Mouse (Mus musculus) hindbrain, embryonic 14.5 days (tissue): ENCODE results near the gene Hmox2. TPM values are rescaled to one million over a fixed set of nuclear protein-coding genes. Genes with fewer than 3 reads are reported as not detected.

Source experiments
- ATAC-seq: fragments of 200-750 bp; cut with Nextera tagmentation; 2 replicates; pipeline ENCODE4 v1.8.0; 2017; ENCODE audit warnings: moderate number of reproducible peaks, mild to moderate bottlenecking, moderate TSS enrichment, moderate library complexity; ENCODE audit not compliant: low FRiP score
- DNase-seq: peaks from one replicate; pipeline ENCODE4 v3.0.0-alpha.2; 2015; ENCODE audit warnings: low spot score
- H3K27ac ChIP-seq: fragments of 300-500 bp; sonication (generic); 2 replicates; pipeline ENCODE4 v1.5.1; 2014; ENCODE audit warnings: mild to moderate bottlenecking, moderate library complexity
- H3K27me3 ChIP-seq: fragments of 300-500 bp; sonication (generic); 2 replicates; pipeline ENCODE4 v1.6.1; 2014; ENCODE audit warnings: mild to moderate bottlenecking, low read length, mixed read lengths; ENCODE audit not compliant: control insufficient read depth, insufficient read depth
- H3K36me3 ChIP-seq: fragments of 300-500 bp; sonication (generic); replicated peaks from 2 replicates; pipeline ENCODE4 v1.6.1; 2014; ENCODE audit not compliant: control insufficient read depth, insufficient read depth
- H3K4me1 ChIP-seq: fragments of 300-500 bp; sonication (generic); replicated peaks from 2 replicates; pipeline ENCODE4 v1.6.1; 2014; ENCODE audit warnings: antibody characterized with exemption, low read length, mixed read lengths; ENCODE audit not compliant: control insufficient read depth, insufficient read depth
- H3K4me2 ChIP-seq: fragments of 300-500 bp; sonication (generic); replicated peaks from 2 replicates; pipeline ENCODE4 v1.6.1; 2014; ENCODE audit warnings: mild to moderate bottlenecking, moderate library complexity
- H3K4me3 ChIP-seq: fragments of 300-500 bp; sonication (generic); replicated peaks from 2 replicates; pipeline ENCODE4 v1.5.1; 2014; ENCODE audit warnings: mild to moderate bottlenecking, low read length
- H3K9ac ChIP-seq: fragments of 300-500 bp; sonication (generic); 2 replicates; pipeline ENCODE4 v1.6.1; 2014
- H3K9me3 ChIP-seq: fragments of 300-500 bp; sonication (generic); 2 replicates; pipeline ENCODE4 v1.6.1; 2016; ENCODE audit warnings: low read length; ENCODE audit not compliant: control insufficient read depth
- WGBS: fragments of 180-500 bp; shearing (Covaris S2); extraction: QIAGEN DNeasy Blood & Tissue Kit; methylation state at CpG from one replicate; pipeline ENCODE4 v1.1.7; 2014; 5-methylcytosine and 5-hydroxymethylcytosine counted together
- polyA plus RNA-seq: library from polyadenylated mRNA; unstranded; fragments of >200 nt; fragmentation: Nextera tagmentation; extraction: Ambion mirVana; gene quantifications from 2 replicates; pipeline ENCODE4 v1.2.1, GENCODE M21; 2014

The Hmox2 gene
- polyA plus RNA-seq, 1 experiment from 2014 or later: 102 TPM

DNA sequence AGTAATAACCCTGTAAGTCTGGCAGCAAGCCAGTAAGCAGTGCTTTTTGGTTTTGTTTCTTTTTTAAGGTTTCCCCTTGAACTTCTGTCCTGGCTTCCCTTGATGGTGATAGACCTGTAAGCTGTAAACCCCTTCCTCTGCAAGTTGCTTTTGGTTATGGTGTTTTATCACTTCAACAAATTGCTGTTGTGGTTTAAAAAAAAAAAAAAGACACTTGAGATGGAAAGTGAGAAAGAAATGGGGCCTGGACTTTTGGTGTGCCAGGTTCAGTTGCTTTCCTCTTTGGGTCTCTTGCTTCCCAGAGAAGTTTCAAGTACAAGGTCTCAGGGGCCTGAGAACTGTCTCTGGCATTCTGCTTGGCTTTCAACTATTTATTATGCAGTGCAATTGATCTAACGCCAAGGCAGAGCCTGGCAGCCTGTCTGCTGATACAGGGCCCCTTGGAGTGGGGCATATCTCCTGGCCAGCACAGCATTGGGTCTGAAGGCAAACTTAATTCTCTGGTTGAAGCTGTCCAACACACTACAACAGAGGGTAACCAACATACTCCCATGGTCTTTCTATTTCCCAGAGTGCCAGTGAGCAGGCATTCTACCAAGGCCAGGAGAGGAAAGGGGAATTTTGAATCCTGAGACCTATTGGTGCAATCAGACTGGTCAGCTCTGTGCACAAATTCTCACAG is 47.3 kb downstream of the Hmox2 start:
- 43% methylated on average over 1 of the region's 1 CpGs for WGBS
- no peak overlapping the region for H3K27ac ChIP-seq
- H3K27me3 ChIP-seq: no peaks in the 10 kb centered on the region
- no peaks in the 10 kb centered on the region for H3K9me3 ChIP-seq
- no peak for DNase-seq
- H3K4me1 ChIP-seq: no peaks in the 10 kb centered on the region
- no peak overlapping the region for H3K4me3 ChIP-seq
- H3K36me3 ChIP-seq: peaks cover 24% of the 10 kb centered on the region
- ATAC-seq: no peak
- no peak overlapping the region for H3K9ac ChIP-seq
- H3K4me2 ChIP-seq: no peak overlapping the region

DNA sequence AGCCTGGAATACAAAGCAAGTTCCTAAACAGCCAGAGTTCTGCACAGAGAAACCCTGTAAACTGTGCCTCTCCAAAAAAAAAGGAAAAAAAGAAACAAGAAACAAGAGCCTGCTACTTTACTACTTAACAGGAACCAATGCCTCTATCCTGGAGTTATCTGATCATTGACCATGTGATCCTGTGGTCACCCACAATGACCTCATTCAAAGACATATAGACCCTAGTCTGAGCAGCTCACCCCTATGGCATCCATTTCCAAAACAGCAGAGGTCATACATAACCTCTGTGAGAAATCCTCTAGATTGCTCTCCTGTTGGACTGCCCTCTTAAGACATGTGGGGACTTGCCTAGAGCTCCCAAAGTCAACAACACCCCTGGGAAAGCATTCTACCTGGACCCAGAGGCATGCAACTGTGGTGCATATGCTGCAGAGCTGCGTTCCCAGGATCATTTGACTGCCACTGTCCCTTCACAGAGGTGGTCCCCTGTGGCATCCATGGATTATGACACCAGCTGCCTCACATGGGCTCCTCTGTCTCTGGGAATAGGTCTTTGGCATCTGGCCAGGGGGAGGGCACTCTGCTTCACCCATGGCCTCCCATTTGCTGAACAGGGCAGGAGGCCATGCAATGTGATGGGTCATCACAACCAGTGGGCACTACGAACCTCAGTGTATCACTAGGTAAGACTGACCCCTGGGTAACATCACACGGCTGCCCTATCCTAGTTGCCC is 51.2 kb downstream of the Hmox2 start:
- 91% methylated on average over 3 of the region's 3 CpGs for WGBS

DNA sequence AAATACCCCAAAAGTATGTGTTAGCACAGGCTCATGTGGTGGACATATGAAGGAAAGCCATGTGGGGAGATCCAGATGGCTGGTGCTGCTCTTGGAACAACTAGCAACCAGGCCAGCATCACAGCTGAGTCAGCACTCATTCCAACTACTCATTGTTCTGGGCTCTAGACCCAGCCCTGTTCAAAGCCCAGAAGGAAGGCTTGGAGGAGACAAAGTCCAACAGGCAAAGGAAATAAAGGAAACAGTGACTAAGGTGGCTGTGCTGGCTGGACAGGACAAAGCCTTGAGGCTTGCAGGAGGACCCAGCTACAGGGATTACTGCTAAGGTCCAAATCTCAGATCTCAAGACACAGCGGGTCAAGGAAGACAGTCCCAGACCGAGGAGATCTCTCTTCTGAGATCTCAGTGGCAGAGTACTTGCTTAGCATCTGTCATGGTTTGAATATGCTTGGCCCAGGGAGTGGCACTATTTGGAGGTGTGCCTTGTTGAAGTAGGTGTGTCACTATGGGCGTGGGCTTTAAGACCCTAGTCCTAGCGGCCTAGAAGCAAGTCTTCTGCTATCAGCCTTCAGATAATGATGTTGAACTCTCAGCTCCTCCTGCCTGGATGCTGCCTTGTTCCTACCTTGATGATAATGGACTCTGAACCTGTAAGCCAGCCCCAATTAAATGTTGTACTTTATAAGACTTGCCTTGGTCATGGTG is 51.9 kb downstream of the Hmox2 start:
- ATAC-seq (no peak), DNase-seq (no peak)
- H3K4me1 ChIP-seq: no peaks in the 10 kb centered on the region; the same call in 1 of the 2 replicates
- H3K4me3 ChIP-seq: no peak overlapping the region
- no peak overlapping the region for H3K9ac ChIP-seq
- no peaks in the 10 kb centered on the region for H3K27me3 ChIP-seq
- no peaks in the 10 kb centered on the region; the same call in 1 of the 2 replicates for H3K36me3 ChIP-seq
- 98% methylated on average over 4 of the region's 4 CpGs for WGBS
- H3K27ac ChIP-seq: no peak overlapping the region
- H3K9me3 ChIP-seq: no peaks in the 10 kb centered on the region
- H3K4me2 ChIP-seq: no peak overlapping the region

More for the DNA sequence above, 51.2 kb downstream of the Hmox2 start:
- Histone ChIP-seq H3K27ac (no peak overlapping the region), H3K4me2 (no peak overlapping the region), H3K27me3 (no peaks in the 10 kb centered on the region), H3K9ac (no peak overlapping the region), H3K4me1 (no peaks in the 10 kb centered on the region; the same call in 1 of the 2 replicates), H3K9me3 (no peaks in the 10 kb centered on the region), H3K4me3 (no peak overlapping the region), H3K36me3 (no peaks in the 10 kb centered on the region; the same call in 1 of the 2 replicates)
- ATAC-seq (0 out of 2 replicates have a peak, but pooled peaks have one; percentile 11), DNase-seq (no peak)

- Histone ChIP-seq H3K27me3 (no peaks in the 10 kb centered on the region), H3K27ac (no peak overlapping the region), H3K36me3 (peaks cover 4% of the 10 kb centered on the region; the same call in 1 of the 2 replicates), H3K4me3 (no peak overlapping the region), H3K9ac (no peak overlapping the region), H3K4me2 (no peak overlapping the region), H3K9me3 (no peaks in the 10 kb centered on the region), H3K4me1 (no peaks in the 10 kb centered on the region; the same call in 1 of the 2 replicates)
- 96% methylated on average over 4 of the region's 4 CpGs for WGBS
- no peak for ATAC-seq
- DNase-seq: no peak
Observed at GRCm38 (mm10) chr16:4778940-4779339, 52.8 kb downstream of the Hmox2 start.

DNA sequence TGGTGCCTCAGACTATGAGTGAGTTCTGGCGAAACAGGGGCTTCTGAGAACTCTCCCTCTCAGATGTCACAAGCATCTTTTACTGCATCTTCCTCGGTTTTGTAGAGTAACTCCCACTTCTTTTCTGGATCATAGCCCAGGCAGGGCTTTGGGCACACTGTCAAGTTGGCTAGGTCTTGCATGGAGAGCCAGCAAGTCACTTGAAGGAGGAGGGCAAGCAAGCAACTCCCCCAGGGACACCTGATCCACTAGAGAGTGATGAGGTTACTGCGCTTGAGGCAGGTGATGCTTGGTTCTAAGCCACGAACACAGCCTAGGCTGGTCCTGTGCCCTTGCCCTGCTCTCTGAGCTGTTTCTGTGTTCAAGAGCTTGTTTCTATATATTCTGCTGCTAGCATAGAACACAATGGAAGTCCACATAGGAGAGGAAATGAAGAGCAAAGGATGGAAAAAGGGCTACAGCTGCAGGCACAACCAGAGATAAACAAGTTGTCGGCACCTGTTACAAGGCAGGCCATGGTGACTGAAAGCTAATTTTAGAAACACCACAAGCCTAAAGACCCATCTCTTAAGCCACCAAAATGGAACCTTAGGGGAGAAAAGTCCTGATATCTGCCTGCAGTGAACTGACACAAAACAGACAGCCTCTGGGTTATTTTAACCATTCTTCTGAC is 55.5 kb downstream of the Hmox2 start:
- no peak overlapping the region for H3K4me2 ChIP-seq
- no peaks in the 10 kb centered on the region for H3K27me3 ChIP-seq
- WGBS: 78% methylated on average over 5 of the region's 5 CpGs
- peaks cover 22% of the 10 kb centered on the region for H3K4me1 ChIP-seq
- no peak overlapping the region for H3K27ac ChIP-seq
- no peak overlapping the region for H3K9ac ChIP-seq
- ATAC-seq: no peak
- no peaks in the 10 kb centered on the region for H3K9me3 ChIP-seq
- H3K36me3 ChIP-seq: peaks cover 4% of the 10 kb centered on the region; the same call in 1 of the 2 replicates
- DNase-seq: peak; percentile 43
- no peak overlapping the region for H3K4me3 ChIP-seq

DNA sequence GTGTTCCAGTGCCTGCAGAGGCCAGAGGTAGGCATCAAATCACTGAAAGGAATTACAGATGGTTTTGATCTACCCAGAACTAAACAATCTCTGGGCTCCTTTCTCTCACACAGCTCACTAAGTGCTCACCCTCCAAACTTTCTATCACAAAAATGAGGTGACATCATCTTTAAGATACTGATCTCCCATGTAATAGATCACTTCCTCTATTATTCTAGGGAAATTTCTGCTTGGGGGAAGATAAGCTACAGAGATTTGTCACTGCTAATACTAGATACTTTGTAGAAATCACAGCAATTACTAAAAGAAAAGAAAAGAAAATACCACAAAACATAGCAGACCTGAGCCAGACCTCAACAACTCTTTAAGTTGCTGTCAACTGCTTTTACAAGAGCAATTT is 56.4 kb downstream of the Hmox2 start:
- H3K9me3 ChIP-seq: no peaks in the 10 kb centered on the region
- no peak for ATAC-seq
- DNase-seq: no peak
- H3K9ac ChIP-seq: no peak overlapping the region
- H3K4me3 ChIP-seq: no peak overlapping the region
- peaks cover 28% of the 10 kb centered on the region for H3K4me1 ChIP-seq
- no peak overlapping the region for H3K4me2 ChIP-seq
- peaks cover 4% of the 10 kb centered on the region; the same call in 1 of the 2 replicates for H3K36me3 ChIP-seq
- no peak overlapping the region for H3K27ac ChIP-seq
- H3K27me3 ChIP-seq: no peaks in the 10 kb centered on the region

- Histone ChIP-seq H3K4me1 (peaks cover 45% of the 10 kb centered on the region), H3K27me3 (no peaks in the 10 kb centered on the region), H3K36me3 (peaks cover 4% of the 10 kb centered on the region; the same call in 1 of the 2 replicates), H3K27ac (peak overlapping the region; percentile 54; the same call in 1 of the 2 replicates), H3K9ac (no peak overlapping the region), H3K9me3 (no peaks in the 10 kb centered on the region), H3K4me2 (no peak overlapping the region), H3K4me3 (no peak overlapping the region)
- ATAC-seq (no peak), DNase-seq (no peak)
- 17% methylated on average over 4 of the region's 4 CpGs for WGBS
Observed at GRCm38 (mm10) chr16:4785706-4786105, 59.5 kb downstream of the Hmox2 start.

DNA sequence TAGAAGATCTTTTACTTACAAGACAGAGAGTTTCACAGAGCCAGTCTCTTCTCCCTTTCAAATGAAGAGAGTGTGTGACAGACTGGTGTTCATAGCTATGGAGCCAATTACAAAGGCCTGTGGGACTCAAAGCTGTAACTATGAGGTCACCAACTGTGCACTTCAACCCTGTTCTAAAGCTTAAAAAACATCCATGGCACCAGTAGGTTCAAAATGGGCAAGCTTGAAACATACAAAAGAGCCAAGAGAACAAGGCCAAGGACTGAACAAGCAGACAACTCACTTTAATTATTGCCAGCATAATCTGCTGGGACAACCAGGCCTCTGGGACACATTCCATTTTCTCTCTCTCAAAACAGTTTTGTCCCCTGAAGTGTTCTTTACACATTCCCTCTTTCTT is 62.0 kb downstream of the Hmox2 start:
- Histone ChIP-seq H3K36me3 (peaks cover 3% of the 10 kb centered on the region; the same call in 1 of the 2 replicates), H3K4me2 (peak overlapping the region; percentile 93), H3K9me3 (no peaks in the 10 kb centered on the region), H3K27me3 (no peaks in the 10 kb centered on the region), H3K27ac (no peak overlapping the region), H3K9ac (no peak overlapping the region), H3K4me3 (0 out of 2 replicates have a peak overlapping the region, but pooled peaks have one; percentile 92), H3K4me1 (peaks cover 45% of the 10 kb centered on the region)
- ATAC-seq (no peak), DNase-seq (no peak)
